Mouse (Mus musculus) stomach, embryonic 15.5 days (tissue): ENCODE data around the gene Col19a1. TPM values are rescaled to one million over a fixed set of nuclear protein-coding genes. Genes with fewer than 3 reads are reported as not detected.
"Not testable (repeated sequence)": the region's sequence is repeated elsewhere in the genome, so short reads cannot be mapped to it uniquely, and the experiment has no call there.

Experiments
- ATAC-seq: fragments of 200-750 bp; cut with Nextera tagmentation; 2 replicates; pipeline ENCODE4 v1.8.0; 2017; ENCODE audit warnings: low read depth, moderate number of reproducible peaks, moderate TSS enrichment; ENCODE audit not compliant: insufficient read depth, low FRiP score
- H3K27ac ChIP-seq: fragments of 300-500 bp; sonication (generic); 2 replicates; pipeline ENCODE4 v1.5.1; 2015; ENCODE audit warnings: mild to moderate bottlenecking, inconsistent platforms
- H3K27me3 ChIP-seq: fragments of 300-500 bp; sonication (generic); replicated peaks from 2 replicates; pipeline ENCODE4 v1.6.1; 2015; ENCODE audit warnings: inconsistent platforms
- H3K36me3 ChIP-seq: fragments of 300-500 bp; sonication (generic); 2 replicates; pipeline ENCODE4 v1.6.1; 2015; ENCODE audit warnings: inconsistent platforms
- H3K4me1 ChIP-seq: fragments of 300-500 bp; sonication (generic); 2 replicates; pipeline ENCODE4 v1.6.1; 2015; ENCODE audit warnings: inconsistent platforms
- H3K4me2 ChIP-seq: fragments of 300-500 bp; sonication (generic); 2 replicates; pipeline ENCODE4 v1.6.1; 2015; ENCODE audit warnings: mild to moderate bottlenecking, inconsistent platforms
- H3K4me3 ChIP-seq: fragments of 300-500 bp; sonication (generic); replicated peaks from 2 replicates; pipeline ENCODE4 v1.5.1; 2015; ENCODE audit warnings: inconsistent platforms
- H3K9ac ChIP-seq: fragments of 300-500 bp; sonication (generic); 2 replicates; pipeline ENCODE4 v1.6.1; 2015; ENCODE audit warnings: inconsistent platforms
- H3K9me3 ChIP-seq: fragments of 300-500 bp; sonication (generic); 2 replicates; pipeline ENCODE4 v1.6.1; 2016; ENCODE audit warnings: inconsistent platforms
- WGBS: fragments of 180-500 bp; shearing (Covaris S2); methylation state at CpG from one replicate; pipeline ENCODE4 v1.1.7; 2015; 5-methylcytosine and 5-hydroxymethylcytosine counted together
- polyA plus RNA-seq: library from polyadenylated mRNA; unstranded; fragments of >200 nt; fragmentation: Nextera tagmentation; extraction: Ambion mirVana; gene quantifications from 2 replicates; pipeline ENCODE4 v1.2.1, GENCODE M21; 2015

Gene Col19a1
- polyA plus RNA-seq, result 3.5 and 3.6 TPM in 2 replicates

GRCm38 (mm10) chr1:24587141-24587541 is at the start of gene Col19a1:
Gene Col19a1 (minus strand): TSS chr1:24587472.
- Histone ChIP-seq H3K27ac (no peak within 1 kb of the TSS), H3K9me3 (no peaks in the 10 kb centered on the region), H3K36me3 (no peaks in the 10 kb centered on the region), H3K4me1 (no peaks in the 10 kb centered on the region), H3K4me3 (peak within 1 kb of the TSS; percentile 54), H3K9ac (peak within 1 kb of the TSS; percentile 37), H3K27me3 (peaks cover 18% of the 10 kb centered on the region), H3K4me2 (peak within 1 kb of the TSS; percentile 98)
- 2% methylated on average over 22 of the region's 22 CpGs for WGBS
- ATAC-seq, result peak; percentile 58; the same call in 1 of the 2 replicates

GRCm38 (mm10) chr1:24633553-24634132 is 46.4 kb upstream of the Col19a1 start:
- peak overlapping the region; percentile 24; the same call in 1 of the 2 replicates for H3K4me2 ChIP-seq
- 27% methylated on average over 14 of the region's 14 CpGs for WGBS

GRCm38 (mm10) chr1:24612556-24612955 is 25.3 kb upstream of the Col19a1 start:
- H3K4me1 ChIP-seq, H3K4me3 ChIP-seq, H3K27ac ChIP-seq, H3K9me3 ChIP-seq, H3K36me3 ChIP-seq, H3K4me2 ChIP-seq, H3K27me3 ChIP-seq, ATAC-seq, H3K9ac ChIP-seq: not testable (repeated sequence)
- WGBS, result under 1% methylated on average over 2 of the region's 2 CpGs

More at GRCm38 (mm10) chr1:24633553-24634132, 46.4 kb upstream of the Col19a1 start:
- H3K4me1 ChIP-seq, result no peaks in the 10 kb centered on the region
- no peaks in the 10 kb centered on the region for H3K9me3 ChIP-seq
- H3K4me3 ChIP-seq, result no peak overlapping the region
- H3K27ac ChIP-seq, result no peak overlapping the region
- no peak overlapping the region for H3K9ac ChIP-seq
- H3K36me3 ChIP-seq, result no peaks in the 10 kb centered on the region
- no peaks in the 10 kb centered on the region for H3K27me3 ChIP-seq
- no peak for ATAC-seq

GRCm38 (mm10) chr1:24595096-24595495 is 7.8 kb upstream of the Col19a1 start:
- Histone ChIP-seq H3K27me3 (no peaks in the 10 kb centered on the region), H3K4me3 (no peak overlapping the region), H3K9me3 (no peaks in the 10 kb centered on the region), H3K4me1 (no peaks in the 10 kb centered on the region), H3K4me2 (no peak overlapping the region), H3K27ac (no peak overlapping the region), H3K9ac (no peak overlapping the region), H3K36me3 (no peaks in the 10 kb centered on the region)
- whole genome bisulfite sequencing, result 96% methylated on average over 19 of the region's 19 CpGs
- ATAC-seq, result no peak

- ATAC-seq, result peak; percentile 70; the same call in 1 of the 2 replicates
- Histone ChIP-seq H3K27me3 (peaks cover 18% of the 10 kb centered on the region), H3K9ac (peak overlapping the region; percentile 37), H3K9me3 (no peaks in the 10 kb centered on the region), H3K27ac (no peak overlapping the region), H3K4me3 (peak overlapping the region; percentile 54), H3K4me1 (no peaks in the 10 kb centered on the region), H3K36me3 (no peaks in the 10 kb centered on the region), H3K4me2 (peak overlapping the region; percentile 98)
- under 1% methylated on average over 72 of the region's 72 CpGs for WGBS
These were observed 717 bp downstream of the Col19a1 start for GRCm38 (mm10) chr1:24586370-24587140.

GRCm38 (mm10) chr1:24572602-24573001 is 14.7 kb downstream of the Col19a1 start:
- Histone ChIP-seq H3K4me3 (no peak overlapping the region), H3K36me3 (no peaks in the 10 kb centered on the region), H3K9me3 (no peaks in the 10 kb centered on the region), H3K4me1 (no peaks in the 10 kb centered on the region), H3K9ac (no peak overlapping the region), H3K27me3 (no peaks in the 10 kb centered on the region), H3K27ac (no peak overlapping the region), H3K4me2 (no peak overlapping the region)
- 62% methylated on average over 8 of the region's 8 CpGs for WGBS
- no peak for ATAC-seq

GRCm38 (mm10) chr1:24564113-24564512 is 23.2 kb downstream of the Col19a1 start:
- whole genome bisulfite sequencing, result 47% methylated on average over 2 of the region's 2 CpGs
- H3K27ac ChIP-seq, result no peak overlapping the region
- H3K9me3 ChIP-seq, result no peaks in the 10 kb centered on the region

GRCm38 (mm10) chr1:24558005-24558404 is 29.3 kb downstream of the Col19a1 start:
- WGBS, result 60% methylated on average over 10 of the region's 10 CpGs
- no peak overlapping the region for H3K9ac ChIP-seq
- no peaks in the 10 kb centered on the region for H3K9me3 ChIP-seq
- no peaks in the 10 kb centered on the region for H3K36me3 ChIP-seq
- no peak overlapping the region for H3K4me2 ChIP-seq
- H3K4me3 ChIP-seq, result no peak overlapping the region
- no peaks in the 10 kb centered on the region for H3K27me3 ChIP-seq
- no peak overlapping the region for H3K27ac ChIP-seq
- ATAC-seq, result no peak
- H3K4me1 ChIP-seq, result no peaks in the 10 kb centered on the region

More at GRCm38 (mm10) chr1:24564113-24564512, 23.2 kb downstream of the Col19a1 start:
- no peaks in the 10 kb centered on the region for H3K4me1 ChIP-seq
- H3K4me3 ChIP-seq, result no peak overlapping the region
- no peak overlapping the region for H3K4me2 ChIP-seq
- H3K9ac ChIP-seq, result no peak overlapping the region
- no peaks in the 10 kb centered on the region for H3K36me3 ChIP-seq
- no peaks in the 10 kb centered on the region for H3K27me3 ChIP-seq
- no peak for ATAC-seq

GRCm38 (mm10) chr1:24553462-24553861 is 33.8 kb downstream of the Col19a1 start:
- Histone ChIP-seq H3K9ac (no peak overlapping the region), H3K4me2 (no peak overlapping the region), H3K4me3 (no peak overlapping the region), H3K27ac (0 out of 2 replicates have a peak overlapping the region, but pooled peaks have one; percentile 6), H3K36me3 (no peaks in the 10 kb centered on the region), H3K4me1 (no peaks in the 10 kb centered on the region), H3K9me3 (no peaks in the 10 kb centered on the region), H3K27me3 (no peaks in the 10 kb centered on the region)
- ATAC-seq, result 0 out of 2 replicates have a peak, but pooled peaks have one; percentile 27
- 19% methylated on average over 4 of the region's 4 CpGs for WGBS

- no peak overlapping the region for H3K9ac ChIP-seq
- H3K36me3 ChIP-seq, result no peaks in the 10 kb centered on the region
- no peak overlapping the region for H3K4me2 ChIP-seq
- H3K4me1 ChIP-seq, result no peaks in the 10 kb centered on the region
- H3K4me3 ChIP-seq, result no peak overlapping the region
- H3K27ac ChIP-seq, result no peak overlapping the region
- WGBS, result 73% methylated on average over 18 of the region's 18 CpGs
- no peak for ATAC-seq
- H3K27me3 ChIP-seq, result no peaks in the 10 kb centered on the region
- no peaks in the 10 kb centered on the region for H3K9me3 ChIP-seq
These were observed 36.6 kb downstream of the Col19a1 start for GRCm38 (mm10) chr1:24550560-24551280.

GRCm38 (mm10) chr1:24550031-24550430 is 37.2 kb downstream of the Col19a1 start:
- WGBS, result 29% methylated on average over 10 of the region's 10 CpGs
- peak overlapping the region; percentile 21; the same call in 1 of the 2 replicates for H3K4me2 ChIP-seq
- no peaks in the 10 kb centered on the region for H3K4me1 ChIP-seq
- no peaks in the 10 kb centered on the region for H3K27me3 ChIP-seq
- H3K9me3 ChIP-seq, result no peaks in the 10 kb centered on the region
- no peaks in the 10 kb centered on the region for H3K36me3 ChIP-seq
- no peak overlapping the region for H3K9ac ChIP-seq
- H3K27ac ChIP-seq, result no peak overlapping the region
- H3K4me3 ChIP-seq, result no peak overlapping the region
- no peak for ATAC-seq

- 80% methylated on average over 8 of the region's 8 CpGs for WGBS
- Histone ChIP-seq H3K4me3 (no peak overlapping the region), H3K4me2 (no peak overlapping the region), H3K27me3 (no peaks in the 10 kb centered on the region), H3K27ac (no peak overlapping the region), H3K9me3 (no peaks in the 10 kb centered on the region), H3K36me3 (no peaks in the 10 kb centered on the region), H3K4me1 (no peaks in the 10 kb centered on the region), H3K9ac (no peak overlapping the region)
- no peak for ATAC-seq
These were observed 38.2 kb downstream of the Col19a1 start for GRCm38 (mm10) chr1:24549050-24549449.
